8 mouse cellular contexts compared by ENCODE assay signal in genomic region chr12:53248796-53249195, GRCm38 (mm10). TPM values are rescaled to one million over a fixed set of nuclear protein-coding genes. Genes with fewer than 3 reads are reported as not detected.
DNase-seq lines count a peak whose midpoint lies in the region; ATAC-seq lines count a peak whose summit lies in the region.

No protein-coding gene starts in this region.

- peaks cover 3% of the 10 kb centered on the region for H3K27me3 ChIP-seq in hindbrain, embryonic 12.5 days
- no peaks in the 10 kb centered on the region for H3K27me3 ChIP-seq in midbrain, embryonic 16.5 days (ENCODE audit: control insufficient read depth, insufficient read depth, low read depth, low read length)

- peak overlapping the region; percentile 92 for H3K9ac ChIP-seq in hindbrain, embryonic 12.5 days
- peak overlapping the region; percentile 90 for H3K9ac ChIP-seq in midbrain, embryonic 16.5 days (ENCODE audit: low read depth, low read length)

- H3K4me2 ChIP-seq in hindbrain, embryonic 12.5 days (replicated peaks): peak overlapping the region; percentile 75
- H3K4me2 ChIP-seq in midbrain, embryonic 16.5 days (ENCODE audit: low read length): peak overlapping the region; percentile 91

- under 1% methylated on average over 15 of the region's 15 CpGs for WGBS in hindbrain, embryonic 12.5 days
- WGBS in midbrain, embryonic 16.5 days: 1% methylated on average over 15 of the region's 15 CpGs

- no peaks in the 10 kb centered on the region for H3K36me3 ChIP-seq in hindbrain, embryonic 12.5 days
- no peaks in the 10 kb centered on the region for H3K36me3 ChIP-seq in midbrain, embryonic 16.5 days (ENCODE audit: control insufficient read depth, insufficient read depth, low read length)

- peak overlapping the region; percentile 88 for H3K4me3 ChIP-seq in hindbrain, embryonic 12.5 days
- H3K4me3 ChIP-seq in midbrain, embryonic 16.5 days (ENCODE audit: low read depth, low read length): peak overlapping the region; percentile 84

- peak; percentile 6 for DNase-seq in cerebellum, adult 11-12 months
- no peak for DNase-seq in cerebellum, postnatal 36 days
- peak; percentile 13 to 27 for DNase-seq in right cerebral cortex, adult 2 months (ENCODE audit: low spot score in 2 of 2)
- DNase-seq in right cerebral cortex, postnatal 14 days: no peak
- no peak for DNase-seq in left cerebral cortex, postnatal 10 days (ENCODE audit: extremely low spot score in 1 of 2, low spot score in 2 of 2)

- peak overlapping the region; percentile 96 for H3K27ac ChIP-seq in hindbrain, embryonic 12.5 days
- peak overlapping the region; percentile 90 for H3K27ac ChIP-seq in midbrain, embryonic 16.5 days (ENCODE audit: low read length)

- no peaks in the 10 kb centered on the region for H3K9me3 ChIP-seq in hindbrain, embryonic 12.5 days (replicated peaks)
- no peaks in the 10 kb centered on the region for H3K9me3 ChIP-seq in midbrain, embryonic 16.5 days (replicated peaks; ENCODE audit: control insufficient read depth, low read length, poor library complexity, severe bottlenecking)

- H3K4me1 ChIP-seq in hindbrain, embryonic 12.5 days: peaks cover 34% of the 10 kb centered on the region
- peaks cover 26% of the 10 kb centered on the region for H3K4me1 ChIP-seq in midbrain, embryonic 16.5 days (ENCODE audit: control insufficient read depth, insufficient read depth, low read length)

- intact Hi-C loops in left cerebral cortex, postnatal 10 days (cut with DNase I): loop anchor here (5.0 kb wide), 2 partner anchors 206 to 331 kb away; no protein-coding TSS in a partner anchor

- ATAC-seq in hindbrain, embryonic 12.5 days (ENCODE audit: low FRiP score): no peak
- no peak for ATAC-seq in midbrain, embryonic 16.5 days
- ATAC-seq in erythroid progenitor cell, adult 5-6 weeks (replicated peaks; ENCODE audit: low FRiP score, poor library complexity, severe bottlenecking): no peak

RNA-seq across cellular contexts. Expression of gene Npas3, which starts 0.3 kb away (rescaled TPM):
- 24.9 and 26.2 TPM in 2 replicates for polyA plus RNA-seq in hindbrain, embryonic 12.5 days (2016; fragmentation: Nextera tagmentation; extraction: Ambion mirVana)
- polyA plus RNA-seq in midbrain, embryonic 16.5 days (2015; fragmentation: Nextera tagmentation; extraction: Ambion mirVana): 25.1 and 27.9 TPM in 2 replicates
- total RNA-seq in erythroid progenitor cell, adult 5-6 weeks (2015; ENCODE audit: low replicate concordance): not detected in 2 replicates
- not detected in 2 replicates for total RNA-seq in erythroid progenitor cell, adult 5-6 weeks (2017; ENCODE audit: low replicate concordance)
- 10 to 100 TPM; 32.8 to 33.8 TPM for total RNA-seq in left cerebral cortex, postnatal 10 days (2021)

Comparison
In these comparisons a context has a peak if more than half of its experiments do, and no peak if none do; other contexts are left out.
1. DNase-seq: peak in cerebellum, adult 11-12 months (single experiment) and right cerebral cortex, adult 2 months (2 of 2); none in cerebellum, postnatal 36 days (0 of 2), right cerebral cortex, postnatal 14 days (single experiment) and left cerebral cortex, postnatal 10 days (0 of 2).
2. RNA of gene Npas3, which starts 0.3 kb away (total RNA-seq): 32.8 to 33.8 TPM in left cerebral cortex, postnatal 10 days; not detected in erythroid progenitor cell, adult 5-6 weeks; every median in the first group is over 10 times any median in the second.